Mouse (Mus musculus) left cerebral cortex, postnatal 14 days (tissue): ENCODE measurements at regions not wholly inside any gene's neighbourhood (a gene's known extent, or its start where the extent isn't known, plus 50 kb on each side); places are given as distances from the start of the nearest gene placed in this dataset.

ENCODE experiments used
- DNase-seq, 2 experiments: peaks; one replicate each; pipeline ENCODE4 v3.0.0; 2021 to 2022; ENCODE audit warnings: low spot score in 2 of 2, mixed read lengths in 1 of 2
- intact Hi-C: fragments of 180-260 bp; cut with DNase I; formaldehyde crosslinking; loops from one replicate; pipeline ENCODE4 v1.15.1; 2025

- intact Hi-C loops, result no loop called here
- DNase-seq, result no peak
Measured at GRCm38 (mm10) chr10:16438414-16438813, 1284.6 kb upstream of the Cited2 start.

GRCm38 (mm10) chr10:16440932-16441640 lies 1281.9 kb upstream of the Cited2 start:
- DNase-seq, result peak in 1 of 2 experiments; percentile 1
- intact Hi-C loops, result no loop called here

- intact Hi-C loops, result no loop called here
- no peak for DNase-seq
Measured at GRCm38 (mm10) chr10:16441661-16442072, 1281.4 kb upstream of the Cited2 start.

GRCm38 (mm10) chr10:16443901-16444300 lies 1279.1 kb upstream of the Cited2 start:
- intact Hi-C loops, result no loop called here
- no peak for DNase-seq

GRCm38 (mm10) chr10:16467935-16468334 lies 1255.1 kb upstream of the Cited2 start:
- no peak for DNase-seq
- intact Hi-C loops, result no loop called here

GRCm38 (mm10) chr10:16469711-16470110 lies 1253.3 kb upstream of the Cited2 start:
- DNase-seq, result no peak
- intact Hi-C loops, result no loop called here

GRCm38 (mm10) chr10:16473952-16474521 lies 1249.0 kb upstream of the Cited2 start:
- intact Hi-C loops, result no loop called here

GRCm38 (mm10) chr10:16498580-16498979 lies 1224.4 kb upstream of the Cited2 start:
- intact Hi-C loops, result no loop called here
- no peak for DNase-seq

More at GRCm38 (mm10) chr10:16473952-16474521, 1249.0 kb upstream of the Cited2 start:
- DNase-seq, result no peak

- intact Hi-C loops, result no loop called here
- no peak for DNase-seq
Measured at GRCm38 (mm10) chr10:16507681-16508080, 1215.3 kb upstream of the Cited2 start.

- DNase-seq, result no peak
- intact Hi-C loops, result no loop called here
Measured at GRCm38 (mm10) chr10:16508161-16508560, 1214.9 kb upstream of the Cited2 start.

GRCm38 (mm10) chr10:16514656-16515055 lies 1208.4 kb upstream of the Cited2 start:
- intact Hi-C loops, result no loop called here
- DNase-seq, result peak in 1 of 2 experiments; percentile 3

GRCm38 (mm10) chr10:16521895-16522294 lies 1201.1 kb upstream of the Cited2 start:
- intact Hi-C loops, result no loop called here
- no peak for DNase-seq

GRCm38 (mm10) chr10:16524101-16524500 lies 1198.9 kb upstream of the Cited2 start:
- DNase-seq, result peak in 1 of 2 experiments; percentile 23
- intact Hi-C loops, result no loop called here

- intact Hi-C loops, result no loop called here
- no peak for DNase-seq
Measured at GRCm38 (mm10) chr10:16527693-16528092, 1195.3 kb upstream of the Cited2 start.

- intact Hi-C loops, result no loop called here
- DNase-seq, result no peak
Measured at GRCm38 (mm10) chr10:16537660-16538059, 1185.4 kb upstream of the Cited2 start.

GRCm38 (mm10) chr10:16538379-16538778 lies 1184.6 kb upstream of the Cited2 start:
- intact Hi-C loops, result no loop called here
- DNase-seq, result no peak

- intact Hi-C loops, result no loop called here
- DNase-seq, result no peak
Measured at GRCm38 (mm10) chr10:16545445-16545844, 1177.6 kb upstream of the Cited2 start.

GRCm38 (mm10) chr10:16552861-16553635 lies 1170.0 kb upstream of the Cited2 start:
- DNase-seq, result peak in 1 of 2 experiments; percentile 12
- intact Hi-C loops, result no loop called here

- intact Hi-C loops, result no loop called here
- DNase-seq, result no peak
Measured at GRCm38 (mm10) chr10:16574568-16574967, 1148.5 kb upstream of the Cited2 start.

- intact Hi-C loops, result no loop called here
- peak in 1 of 2 experiments; percentile 4 for DNase-seq
Measured at GRCm38 (mm10) chr10:16578554-16579078, 1144.4 kb upstream of the Cited2 start.
